ENCODE assay signal across 7 mouse cellular contexts in genomic region chr11:55428186-55429012, GRCm38 (mm10). TPM values are rescaled to one million over a fixed set of nuclear protein-coding genes. Genes with fewer than 3 reads are reported as not detected.
DNase-seq lines count a peak whose midpoint lies in the region; ATAC-seq and TF ChIP-seq lines count a peak whose summit lies in the region.

No protein-coding gene starts in this region.

- H3K9me3 ChIP-seq in intestine, postnatal 0 days (ENCODE audit: control insufficient read depth) = no peaks in the 10 kb centered on the region

- H3K36me3 ChIP-seq in intestine, postnatal 0 days (ENCODE audit: control insufficient read depth, insufficient read depth) = no peaks in the 10 kb centered on the region

- no peak overlapping the region for H3K9ac ChIP-seq in intestine, postnatal 0 days (ENCODE audit: low read depth, low read length)

- H3K27ac ChIP-seq in intestine, postnatal 0 days (ENCODE audit: low read depth, low read length) = peak overlapping the region; percentile 68

- no peak overlapping the region for H3K4me3 ChIP-seq in intestine, postnatal 0 days (ENCODE audit: low read depth, low read length)

- peak overlapping the region; percentile 35; the same call in 1 of the 2 replicates for H3K4me2 ChIP-seq in intestine, postnatal 0 days (replicated peaks; ENCODE audit: low read depth)

- 13% methylated on average over 16 of the region's 16 CpGs for WGBS in intestine, postnatal 0 days

- 0 out of 2 replicates have a peak, but pooled peaks cover 3% of the 10 kb centered on the region for H3K4me1 ChIP-seq in intestine, postnatal 0 days (replicated peaks; ENCODE audit: control insufficient read depth, insufficient read depth, low read length)

- no peak for TF ChIP-seq CTCF in intestine, postnatal 0 days (IDR thresholded peaks at IDR 0.05; ENCODE audit: low read depth)

- peak; percentile 77 for ATAC-seq in intestine, postnatal 0 days

- H3K27me3 ChIP-seq in intestine, postnatal 0 days (replicated peaks; ENCODE audit: control insufficient read depth, insufficient read depth, low read length) = no peaks in the 10 kb centered on the region

- peak; percentile 84 to 88 for DNase-seq in adrenal gland, adult 18-20 months (ENCODE audit: low spot score in 2 of 2)
- peak; percentile 76 for DNase-seq in embryo, embryonic 10 days (ENCODE audit: low spot score)
- peak; percentile 96 to 98 for DNase-seq in gastrocnemius, postnatal 4 days (ENCODE audit: low spot score in 2 of 2)
- peak; percentile 76 to 82 for DNase-seq in lung, adult 18-20 months
- DNase-seq in ovary, postnatal 36 days (ENCODE audit: low spot score) = peak; percentile 66
- DNase-seq in layer of hippocampus, adult 9-10 months (ENCODE audit: low spot score) = no peak

RNA-seq across cellular contexts. Expression of gene Sparc, which starts 5.4 kb away (rescaled TPM):
- total RNA-seq in adrenal gland, adult 18-20 months (2021) = 1,000 to 10,000 TPM; 1,159 to 2,168 TPM
- 1,000 to 10,000 TPM; 2,207 to 2,385 TPM for total RNA-seq in gastrocnemius, postnatal 4 days (2021)
- 931 and 943 TPM in 2 replicates for polyA plus RNA-seq in intestine, postnatal 0 days (2015; fragmentation: Nextera tagmentation; extraction: Ambion mirVana)

RNA-seq across cellular contexts. Expression of gene Atox1, which starts 32.6 kb away (rescaled TPM):
- 100 to 1,000 TPM; 231 to 325 TPM for total RNA-seq in adrenal gland, adult 18-20 months (2021)
- 10 to 100 TPM; 87.6 to 95.6 TPM for total RNA-seq in gastrocnemius, postnatal 4 days (2021)
- 637 and 641 TPM in 2 replicates for polyA plus RNA-seq in intestine, postnatal 0 days (2015; fragmentation: Nextera tagmentation; extraction: Ambion mirVana)

RNA-seq across cellular contexts. Expression of gene G3bp1, which starts 41.1 kb away (rescaled TPM):
- 10 to 100 TPM; 49.7 to 56.3 TPM for total RNA-seq in adrenal gland, adult 18-20 months (2021)
- 10 to 100 TPM; 77.3 TPM for total RNA-seq in gastrocnemius, postnatal 4 days (2021)
- 41.0 and 43.6 TPM in 2 replicates for polyA plus RNA-seq in intestine, postnatal 0 days (2015; fragmentation: Nextera tagmentation; extraction: Ambion mirVana)
